Mouse (Mus musculus) liver, embryonic 12.5 days (tissue): ENCODE results near the gene Acaca. TPM values are rescaled to one million over a fixed set of nuclear protein-coding genes. Genes with fewer than 3 reads are reported as not detected.

Source experiments
- ATAC-seq: fragments of 200-750 bp; cut with Nextera tagmentation; 2 replicates; pipeline ENCODE4 v1.8.0; 2017; ENCODE audit warnings: moderate number of reproducible peaks, mild to moderate bottlenecking, moderate library complexity
- H3K27ac ChIP-seq: fragments of 300-500 bp; sonication (generic); 2 replicates; pipeline ENCODE4 v1.5.1; 2016; ENCODE audit warnings: mild to moderate bottlenecking
- H3K27me3 ChIP-seq: fragments of 300-500 bp; sonication (generic); replicated peaks from 2 replicates; pipeline ENCODE4 v1.6.1; 2016; ENCODE audit warnings: mild to moderate bottlenecking, moderate library complexity
- H3K36me3 ChIP-seq: fragments of 300-500 bp; sonication (generic); 2 replicates; pipeline ENCODE4 v1.6.1; 2016; ENCODE audit warnings: mild to moderate bottlenecking, moderate library complexity
- H3K4me1 ChIP-seq: fragments of 300-500 bp; sonication (generic); 2 replicates; pipeline ENCODE4 v1.6.1; 2016
- H3K4me2 ChIP-seq: fragments of 300-500 bp; sonication (generic); 2 replicates; pipeline ENCODE4 v1.6.1; 2016; ENCODE audit warnings: mild to moderate bottlenecking, moderate library complexity
- H3K4me3 ChIP-seq: fragments of 300-500 bp; sonication (generic); 2 replicates; pipeline ENCODE4 v1.5.1; 2016; ENCODE audit warnings: mild to moderate bottlenecking, moderate library complexity
- H3K9ac ChIP-seq: fragments of 300-500 bp; sonication (generic); 2 replicates; pipeline ENCODE4 v1.6.1; 2016; ENCODE audit warnings: mild to moderate bottlenecking, moderate library complexity
- H3K9me3 ChIP-seq: fragments of 300-500 bp; sonication (generic); replicated peaks from 2 replicates; pipeline ENCODE4 v1.6.1; 2016; ENCODE audit warnings: mild to moderate bottlenecking, moderate library complexity
- WGBS: fragments of 180-500 bp; shearing (Covaris S2); methylation state at CpG from one replicate; pipeline ENCODE4 v1.1.7; 2016; ENCODE audit not compliant: insufficient replicate concordance; 5-methylcytosine and 5-hydroxymethylcytosine counted together
- polyA plus RNA-seq: library from polyadenylated mRNA; unstranded; fragments of >200 nt; fragmentation: Nextera tagmentation; extraction: Ambion mirVana; gene quantifications from 2 replicates; pipeline ENCODE4 v1.2.1, GENCODE M21; 2016

The Acaca gene
- polyA plus RNA-seq, 1 experiment from 2014 or later, result 11.8 TPM

GRCm38 (mm10) chr11:84116221-84116620 lies 13.3 kb upstream of the Acaca start:
- Histone ChIP-seq H3K4me2 (no peak overlapping the region), H3K4me1 (peaks cover 6% of the 10 kb centered on the region), H3K27ac (no peak overlapping the region), H3K36me3 (peaks cover 79% of the 10 kb centered on the region), H3K4me3 (no peak overlapping the region), H3K9ac (no peak overlapping the region), H3K27me3 (no peaks in the 10 kb centered on the region), H3K9me3 (no peaks in the 10 kb centered on the region)
- 48% methylated on average over 2 of the region's 2 CpGs for WGBS
- ATAC-seq, result no peak

- H3K9ac ChIP-seq, result no peak overlapping the region
- peaks cover 16% of the 10 kb centered on the region for H3K4me1 ChIP-seq
- no peak for ATAC-seq
- H3K27ac ChIP-seq, result no peak overlapping the region
- no peak overlapping the region for H3K4me3 ChIP-seq
- no peaks in the 10 kb centered on the region for H3K27me3 ChIP-seq
- H3K9me3 ChIP-seq, result no peaks in the 10 kb centered on the region
- WGBS, result 72% methylated on average over 4 of the region's 4 CpGs
- H3K36me3 ChIP-seq, result peaks cover 88% of the 10 kb centered on the region
- H3K4me2 ChIP-seq, result no peak overlapping the region
These were observed 12.0 kb upstream of the Acaca start for GRCm38 (mm10) chr11:84117431-84117830.

DNA sequence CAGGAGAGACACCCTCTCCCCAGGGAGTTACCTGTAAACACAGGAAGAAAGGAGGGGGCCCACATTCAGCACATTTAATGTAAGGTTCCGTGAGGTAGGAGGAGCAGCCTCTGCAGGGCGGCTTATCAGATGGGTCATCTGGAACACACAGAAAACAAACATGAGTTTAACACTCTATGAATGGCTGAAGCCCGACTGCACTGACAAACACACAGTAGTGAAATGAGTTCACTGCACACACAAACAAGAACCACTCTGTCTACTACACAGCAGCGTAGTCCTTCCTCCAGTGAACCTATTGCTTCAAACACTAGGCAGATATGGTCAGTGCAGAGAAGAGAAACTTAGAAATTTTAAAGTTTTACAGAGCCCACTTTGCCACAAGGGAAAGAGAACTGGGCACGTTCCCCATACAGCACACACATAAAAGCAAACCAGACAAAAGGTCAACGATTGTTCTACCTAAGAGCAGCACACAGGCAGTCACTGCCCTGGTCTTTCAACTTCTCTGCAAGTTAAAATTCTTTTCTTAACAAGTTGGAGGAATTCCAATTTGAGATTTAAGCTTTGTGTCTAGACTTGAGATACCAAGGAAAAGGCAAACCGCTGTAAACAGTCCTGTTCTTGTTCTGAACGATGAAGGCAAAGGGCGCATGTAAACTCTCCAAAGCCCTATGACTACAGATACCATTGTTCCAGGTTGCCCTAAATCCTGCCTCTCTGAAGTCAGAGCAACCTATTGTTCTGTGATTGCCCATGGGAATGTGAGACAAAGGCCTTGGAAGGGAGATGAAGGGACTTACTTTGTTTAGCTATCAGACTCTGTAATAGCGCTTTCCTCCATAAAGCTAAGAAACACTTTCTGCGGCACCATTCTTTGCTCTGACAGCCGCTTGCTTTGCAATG lies 8.2 kb upstream of the Acaca start:
- H3K9ac ChIP-seq, result no peak overlapping the region
- 76% methylated on average over 12 of the region's 12 CpGs for WGBS
- no peak overlapping the region for H3K4me3 ChIP-seq
- no peak overlapping the region for H3K27ac ChIP-seq
- H3K4me2 ChIP-seq, result no peak overlapping the region
- ATAC-seq, result no peak
- H3K27me3 ChIP-seq, result no peaks in the 10 kb centered on the region
- H3K9me3 ChIP-seq, result no peaks in the 10 kb centered on the region
- peaks cover 97% of the 10 kb centered on the region for H3K36me3 ChIP-seq
- peaks cover 16% of the 10 kb centered on the region for H3K4me1 ChIP-seq

GRCm38 (mm10) chr11:84127977-84128376 lies 1.5 kb upstream of the Acaca start:
- H3K4me1 ChIP-seq, result peaks cover 17% of the 10 kb centered on the region
- H3K27me3 ChIP-seq, result peaks cover 10% of the 10 kb centered on the region; the same call in 1 of the 2 replicates
- no peak overlapping the region for H3K9ac ChIP-seq
- H3K4me2 ChIP-seq, result peak overlapping the region; percentile 91
- WGBS, result 64% methylated on average over 4 of the region's 4 CpGs
- peak overlapping the region; percentile 85; the same call in 1 of the 2 replicates for H3K4me3 ChIP-seq
- no peak overlapping the region for H3K27ac ChIP-seq
- peaks cover 42% of the 10 kb centered on the region for H3K36me3 ChIP-seq
- ATAC-seq, result no peak
- H3K9me3 ChIP-seq, result no peaks in the 10 kb centered on the region

DNA sequence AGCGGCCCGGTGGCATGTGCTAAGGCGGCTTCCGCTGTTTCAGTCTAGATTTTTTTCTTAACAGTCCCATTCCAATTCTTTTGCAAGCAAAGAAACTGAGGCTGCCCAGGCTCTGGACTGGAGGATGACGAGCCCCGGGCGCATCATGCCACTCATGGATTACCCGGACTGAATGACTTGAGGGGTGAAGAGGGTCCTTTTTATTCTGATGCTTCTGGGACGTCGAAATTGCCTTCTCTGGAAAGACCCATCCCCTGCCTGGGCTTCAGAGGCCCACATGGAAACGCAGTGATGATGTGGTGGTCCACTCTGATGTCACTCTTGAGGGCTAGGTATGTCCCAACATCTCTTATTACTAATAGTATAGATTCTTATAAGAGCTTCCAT lies 320 bp downstream of the Acaca start:
- Histone ChIP-seq H3K9ac (peak overlapping the region; percentile 89; the same call in 1 of the 2 replicates), H3K4me1 (peaks cover 17% of the 10 kb centered on the region), H3K36me3 (peaks cover 27% of the 10 kb centered on the region), H3K9me3 (no peaks in the 10 kb centered on the region), H3K27ac (no peak overlapping the region), H3K4me2 (peak overlapping the region; percentile 91), H3K4me3 (peak overlapping the region; percentile 85), H3K27me3 (peaks cover 13% of the 10 kb centered on the region; the same call in 1 of the 2 replicates)
- 9% methylated on average over 11 of the region's 11 CpGs for WGBS
- peak; percentile 4; the same call in 1 of the 2 replicates for ATAC-seq

GRCm38 (mm10) chr11:84134331-84134860 lies 4.9 kb downstream of the Acaca start:
- Histone ChIP-seq H3K9ac (no peak overlapping the region), H3K4me1 (peaks cover 7% of the 10 kb centered on the region), H3K27me3 (peaks cover 13% of the 10 kb centered on the region; the same call in 1 of the 2 replicates), H3K9me3 (no peaks in the 10 kb centered on the region), H3K36me3 (no peaks in the 10 kb centered on the region), H3K4me3 (no peak overlapping the region), H3K4me2 (no peak overlapping the region), H3K27ac (no peak overlapping the region)
- no peak for ATAC-seq
- 83% methylated on average over 2 of the region's 2 CpGs for WGBS

DNA sequence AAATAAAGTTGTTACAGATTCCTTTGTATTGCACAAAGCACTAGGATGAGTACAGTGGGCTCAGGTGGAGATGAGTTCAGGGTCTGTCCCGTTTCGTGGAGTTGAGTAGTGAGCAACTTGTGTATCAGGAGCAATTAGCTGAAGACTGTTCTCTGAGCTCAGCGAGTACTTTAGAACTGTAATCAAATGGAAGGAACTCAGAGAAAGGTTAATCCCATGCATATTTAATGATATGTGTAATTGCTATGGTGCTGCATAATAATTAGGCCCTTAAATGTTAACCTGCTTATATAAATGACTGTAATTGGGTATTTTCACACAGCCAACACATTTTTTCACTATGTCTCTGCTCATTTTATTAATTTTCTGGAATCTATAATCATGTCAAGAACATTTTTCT lies 7.0 kb downstream of the Acaca start:
- WGBS, result 70% methylated on average over 3 of the region's 3 CpGs
- Histone ChIP-seq H3K27me3 (peaks cover 8% of the 10 kb centered on the region; the same call in 1 of the 2 replicates), H3K4me3 (no peak overlapping the region), H3K4me1 (no peaks in the 10 kb centered on the region), H3K27ac (no peak overlapping the region), H3K36me3 (no peaks in the 10 kb centered on the region), H3K4me2 (no peak overlapping the region), H3K9me3 (no peaks in the 10 kb centered on the region), H3K9ac (no peak overlapping the region)
- no peak for ATAC-seq

GRCm38 (mm10) chr11:84141752-84142151 lies 12.3 kb downstream of the Acaca start:
- WGBS, result 44% methylated on average over 2 of the region's 2 CpGs
- Histone ChIP-seq H3K9ac (no peak overlapping the region), H3K36me3 (no peaks in the 10 kb centered on the region), H3K27ac (no peak overlapping the region), H3K27me3 (peaks cover 15% of the 10 kb centered on the region), H3K4me1 (no peaks in the 10 kb centered on the region), H3K4me2 (no peak overlapping the region), H3K9me3 (no peaks in the 10 kb centered on the region), H3K4me3 (no peak overlapping the region)
- no peak for ATAC-seq

DNA sequence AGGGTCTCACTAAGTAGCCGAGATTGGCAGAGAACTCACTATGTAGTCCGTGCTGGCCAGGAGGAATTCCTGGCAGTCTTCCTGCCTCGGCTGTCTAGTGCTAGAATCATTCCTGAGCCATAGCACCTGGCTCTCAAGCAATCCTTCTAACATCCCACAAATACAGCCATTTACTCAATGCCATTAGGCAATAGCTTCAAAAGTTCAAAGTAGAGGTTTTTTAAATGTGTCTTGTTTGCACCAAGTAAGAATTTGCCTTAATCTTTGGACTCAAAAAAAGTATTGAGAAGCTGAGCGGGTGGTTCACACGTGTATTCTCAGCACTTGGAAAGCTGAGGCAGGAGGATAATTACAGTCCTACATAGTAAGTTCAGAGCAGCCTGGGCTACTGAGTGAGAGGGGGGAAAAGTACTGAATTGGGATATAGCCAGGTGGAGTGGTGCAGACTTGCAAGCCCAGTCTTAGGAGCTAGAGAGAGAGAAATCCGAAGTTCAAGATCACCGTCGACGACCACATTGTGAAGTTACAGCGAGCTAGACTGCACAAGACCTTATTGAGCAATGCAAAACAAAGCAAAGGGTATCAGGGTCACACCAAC lies 15.8 kb downstream of the Acaca start:
- WGBS, result 64% methylated on average over 10 of the region's 10 CpGs
- H3K36me3 ChIP-seq, result no peaks in the 10 kb centered on the region
- H3K4me1 ChIP-seq, result peaks cover 10% of the 10 kb centered on the region
- no peak overlapping the region for H3K4me2 ChIP-seq
- peaks cover 15% of the 10 kb centered on the region for H3K27me3 ChIP-seq
- ATAC-seq, result no peak
- no peak overlapping the region for H3K4me3 ChIP-seq
- no peak overlapping the region for H3K27ac ChIP-seq
- no peaks in the 10 kb centered on the region for H3K9me3 ChIP-seq
- H3K9ac ChIP-seq, result no peak overlapping the region

DNA sequence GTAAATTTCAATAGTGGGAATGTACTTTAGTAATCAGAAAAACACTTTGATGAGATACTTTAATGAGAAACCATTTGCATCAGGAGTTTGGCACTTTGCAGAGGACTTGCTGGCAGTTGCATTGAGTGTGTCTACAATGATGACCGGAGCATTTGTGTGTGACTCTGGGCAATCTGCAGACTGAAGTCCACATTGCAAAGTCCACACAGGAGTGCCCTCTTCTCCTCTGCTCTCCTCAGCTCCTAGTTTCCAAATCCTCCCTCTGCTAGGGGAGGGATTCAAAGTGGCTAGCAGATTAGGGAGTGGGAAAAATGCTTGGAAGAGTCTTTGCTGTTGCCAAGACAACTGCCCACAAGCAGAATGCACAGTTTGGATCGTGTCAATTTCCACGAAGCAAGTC lies 16.6 kb downstream of the Acaca start:
- H3K36me3 ChIP-seq, result no peaks in the 10 kb centered on the region
- H3K4me1 ChIP-seq, result peaks cover 10% of the 10 kb centered on the region
- ATAC-seq, result no peak
- H3K27me3 ChIP-seq, result peaks cover 15% of the 10 kb centered on the region
- H3K9me3 ChIP-seq, result no peaks in the 10 kb centered on the region
- H3K27ac ChIP-seq, result no peak overlapping the region
- no peak overlapping the region for H3K4me3 ChIP-seq
- 59% methylated on average over 3 of the region's 3 CpGs for WGBS
- no peak overlapping the region for H3K4me2 ChIP-seq
- no peak overlapping the region for H3K9ac ChIP-seq

DNA sequence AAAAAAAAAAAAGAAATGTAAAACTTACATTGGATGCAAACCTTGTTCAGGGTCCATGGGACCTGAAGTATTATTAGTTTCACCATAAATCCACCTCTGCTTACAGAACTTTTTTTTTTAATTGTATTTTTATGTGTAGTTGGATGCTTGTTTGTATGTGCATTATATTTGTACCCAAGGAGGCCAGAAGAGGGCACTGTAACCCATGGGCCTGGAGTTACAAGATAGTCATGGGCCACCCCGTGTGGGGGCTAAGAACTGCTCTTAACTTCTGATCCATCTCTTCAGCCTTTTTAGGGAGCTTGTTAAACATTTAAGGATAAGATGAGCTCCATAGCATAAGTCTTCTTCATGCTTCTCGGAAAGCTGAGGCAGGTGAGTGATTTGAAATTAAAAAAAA lies 21.4 kb downstream of the Acaca start:
- no peak for ATAC-seq
- Histone ChIP-seq H3K27ac (no peak overlapping the region), H3K36me3 (no peaks in the 10 kb centered on the region), H3K4me2 (no peak overlapping the region), H3K27me3 (peaks cover 11% of the 10 kb centered on the region), H3K9me3 (no peaks in the 10 kb centered on the region), H3K9ac (no peak overlapping the region), H3K4me3 (no peak overlapping the region), H3K4me1 (peaks cover 10% of the 10 kb centered on the region)
- 54% methylated on average over 2 of the region's 2 CpGs for WGBS
